Mouse (Mus musculus) CH12.LX (cell line): ENCODE measurements at regions not wholly inside any gene's neighbourhood (a gene's known extent, or its start where the extent isn't known, plus 50 kb on each side); places are given as distances from the start of the nearest gene placed in this dataset.

Source experiments
- CTCF ChIP-seq, 2 experiments: IDR thresholded peaks in 1 of 2; conservative IDR thresholded peaks in 1 of 2; 2 replicates each; pipeline ENCODE4 v1.5.1; 2011 to 2012; ENCODE audit warnings: low read depth in 2 of 2, low read length in 2 of 2, improper control_type of control experiment in 1 of 2, inconsistent platforms in 1 of 2, mild to moderate bottlenecking in 1 of 2, moderate library complexity in 1 of 2
- EP300 ChIP-seq: IDR thresholded peaks from 2 replicates; pipeline ENCODE4 v1.6.1; 2011; ENCODE audit warnings: low read length, improper control_type of control experiment
- MEF2A ChIP-seq: IDR thresholded peaks from 2 replicates; pipeline ENCODE4 v1.6.1; 2014; ENCODE audit warnings: low read depth, mild to moderate bottlenecking, inconsistent platforms, low read length, improper control_type of control experiment, borderline replicate concordance
- NRF1 ChIP-seq: IDR thresholded peaks from 2 replicates; pipeline ENCODE4 v1.6.1; 2014; ENCODE audit warnings: low read depth, mild to moderate bottlenecking, inconsistent platforms, low read length, improper control_type of control experiment, moderate library complexity
- PAX5 ChIP-seq: IDR thresholded peaks from 2 replicates; pipeline ENCODE4 v1.6.1; 2012; ENCODE audit warnings: low read length, inconsistent platforms, mixed read lengths
- POLR2A ChIP-seq: IDR thresholded peaks from 2 replicates; pipeline ENCODE4 v1.6.1; 2011; ENCODE audit warnings: low read depth, mild to moderate bottlenecking, improper control_type of control experiment, low read length
- RCOR1 ChIP-seq: conservative IDR thresholded peaks from 2 replicates; pipeline ENCODE4 v1.6.1; 2012; ENCODE audit warnings: low read depth, mild to moderate bottlenecking, inconsistent platforms, low read length, improper control_type of control experiment
- UBTF ChIP-seq: IDR thresholded peaks from 2 replicates; pipeline ENCODE4 v1.6.1; 2012; ENCODE audit warnings: low read depth, mild to moderate bottlenecking, inconsistent platforms, low read length, improper control_type of control experiment, moderate library complexity
- USF1 ChIP-seq: IDR thresholded peaks from 2 replicates; pipeline ENCODE4 v1.6.1; 2014; ENCODE audit warnings: low read depth, mild to moderate bottlenecking, inconsistent platforms, low read length, improper control_type of control experiment
- ZC3H11A ChIP-seq: IDR thresholded peaks from 2 replicates; pipeline ENCODE4 v1.6.1; 2012; ENCODE audit warnings: low read depth, mild to moderate bottlenecking, inconsistent platforms, low read length, improper control_type of control experiment
- ZNF384 ChIP-seq: IDR thresholded peaks from 2 replicates; pipeline ENCODE4 v1.6.1; 2012; ENCODE audit warnings: low read depth, low read length, improper control_type of control experiment, inconsistent platforms

GRCm38 (mm10) chr12:98039677-98040076, 219.6 kb downstream of the Galc start:
- TF ChIP-seq CTCF (conservative IDR thresholded peaks at IDR 0.05 in 1 of 2, IDR thresholded peaks at IDR 0.05 in 1 of 2; ENCODE audit: low read depth in 2 of 2, low read length in 2 of 2): no peak
- no peak for TF ChIP-seq ZNF384
- no peak for TF ChIP-seq UBTF
- TF ChIP-seq POLR2A: no peak
- no peak for TF ChIP-seq MEF2A
- no peak for TF ChIP-seq PAX5
- no peak for TF ChIP-seq ZC3H11A
- no peak for TF ChIP-seq RCOR1
- TF ChIP-seq EP300: no peak
- TF ChIP-seq NRF1: no peak
- TF ChIP-seq USF1: no peak
